Mouse (Mus musculus) intestine, embryonic 14.5 days (tissue): ENCODE measurements around the gene Rundc3a. TPM values are rescaled to one million over a fixed set of nuclear protein-coding genes. Genes with fewer than 3 reads are reported as not detected.
"Not testable (repeated sequence)": the region's sequence is repeated elsewhere in the genome, so short reads cannot be mapped to it uniquely, and the experiment has no call there.

Source experiments
- ATAC-seq: fragments of 200-750 bp; cut with Nextera tagmentation; replicated peaks from 2 replicates; pipeline ENCODE4 v1.8.0; 2017; ENCODE audit warnings: low read depth, moderate number of reproducible peaks, moderate TSS enrichment, moderate library complexity; ENCODE audit not compliant: low FRiP score, low TSS enrichment
- DNase-seq: peaks from one replicate; pipeline ENCODE4 v3.0.0-alpha.2; 2018; ENCODE audit warnings: low spot score
- H3K27ac ChIP-seq: fragments of 300-500 bp; sonication (generic); 2 replicates; pipeline ENCODE4 v1.5.1; 2014; ENCODE audit warnings: low read depth, mild to moderate bottlenecking, control low read depth
- H3K27me3 ChIP-seq: fragments of 300-500 bp; sonication (generic); replicated peaks from 2 replicates; pipeline ENCODE4 v1.6.1; 2014; ENCODE audit warnings: low read length, control low read depth; ENCODE audit not compliant: control insufficient read depth, insufficient read depth
- H3K36me3 ChIP-seq: fragments of 300-500 bp; sonication (generic); 2 replicates; pipeline ENCODE4 v1.6.1; 2014; ENCODE audit warnings: low read length, control low read depth; ENCODE audit not compliant: control insufficient read depth, insufficient read depth
- H3K4me1 ChIP-seq: fragments of 300-500 bp; sonication (generic); replicated peaks from 2 replicates; pipeline ENCODE4 v1.6.1; 2014; ENCODE audit warnings: low read length, control low read depth, mixed read lengths; ENCODE audit not compliant: control insufficient read depth, insufficient read depth
- H3K4me2 ChIP-seq: fragments of 300-500 bp; sonication (generic); 2 replicates; pipeline ENCODE4 v1.6.1; 2014; ENCODE audit warnings: low read length
- H3K4me3 ChIP-seq: fragments of 300-500 bp; sonication (generic); 2 replicates; pipeline ENCODE4 v1.5.1; 2014; ENCODE audit warnings: low read depth, low read length, control low read depth, mixed read lengths
- H3K9ac ChIP-seq: fragments of 300-500 bp; sonication (generic); 2 replicates; pipeline ENCODE4 v1.6.1; 2014; ENCODE audit warnings: mild to moderate bottlenecking, low read length
- H3K9me3 ChIP-seq: fragments of 300-500 bp; sonication (generic); 2 replicates; pipeline ENCODE4 v1.6.1; 2016; ENCODE audit warnings: low read length, control low read depth; ENCODE audit not compliant: control insufficient read depth
- WGBS: fragments of 180-500 bp; shearing (Covaris S2); extraction: QIAGEN DNeasy Blood & Tissue Kit; methylation state at CpG from one replicate; pipeline ENCODE4 v1.1.7; 2014; 5-methylcytosine and 5-hydroxymethylcytosine counted together
- polyA plus RNA-seq: library from polyadenylated mRNA; unstranded; fragments of >200 nt; fragmentation: Nextera tagmentation; extraction: Ambion mirVana; gene quantifications from 2 replicates; pipeline ENCODE4 v1.2.1, GENCODE M21; 2014

The Rundc3a gene
- polyA plus RNA-seq, 1 experiment from 2014 or later: 10.0 TPM

DNA sequence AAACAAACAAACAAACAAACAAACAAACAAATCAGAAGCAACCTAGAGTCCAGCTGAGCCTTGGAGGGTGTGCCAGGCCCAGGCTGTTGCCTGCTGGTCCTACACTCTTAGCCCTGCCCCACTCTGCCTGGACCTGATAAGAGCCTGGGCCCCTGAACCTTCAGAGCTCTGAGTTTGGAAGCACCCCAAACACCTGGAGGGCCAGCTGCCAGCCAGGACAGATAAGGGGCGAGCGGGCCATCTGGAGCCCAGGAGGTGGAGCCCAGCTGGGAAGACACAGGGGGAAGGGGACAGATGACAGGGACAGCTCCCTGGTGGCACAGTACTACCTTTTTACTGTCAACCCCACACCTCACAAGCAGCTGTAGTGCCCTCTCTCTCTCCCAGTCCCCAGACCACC, 29.6 kb upstream of the Rundc3a start:
- 54% methylated on average over 2 of the region's 2 CpGs for WGBS
- ATAC-seq (no peak), DNase-seq (no peak)

DNA sequence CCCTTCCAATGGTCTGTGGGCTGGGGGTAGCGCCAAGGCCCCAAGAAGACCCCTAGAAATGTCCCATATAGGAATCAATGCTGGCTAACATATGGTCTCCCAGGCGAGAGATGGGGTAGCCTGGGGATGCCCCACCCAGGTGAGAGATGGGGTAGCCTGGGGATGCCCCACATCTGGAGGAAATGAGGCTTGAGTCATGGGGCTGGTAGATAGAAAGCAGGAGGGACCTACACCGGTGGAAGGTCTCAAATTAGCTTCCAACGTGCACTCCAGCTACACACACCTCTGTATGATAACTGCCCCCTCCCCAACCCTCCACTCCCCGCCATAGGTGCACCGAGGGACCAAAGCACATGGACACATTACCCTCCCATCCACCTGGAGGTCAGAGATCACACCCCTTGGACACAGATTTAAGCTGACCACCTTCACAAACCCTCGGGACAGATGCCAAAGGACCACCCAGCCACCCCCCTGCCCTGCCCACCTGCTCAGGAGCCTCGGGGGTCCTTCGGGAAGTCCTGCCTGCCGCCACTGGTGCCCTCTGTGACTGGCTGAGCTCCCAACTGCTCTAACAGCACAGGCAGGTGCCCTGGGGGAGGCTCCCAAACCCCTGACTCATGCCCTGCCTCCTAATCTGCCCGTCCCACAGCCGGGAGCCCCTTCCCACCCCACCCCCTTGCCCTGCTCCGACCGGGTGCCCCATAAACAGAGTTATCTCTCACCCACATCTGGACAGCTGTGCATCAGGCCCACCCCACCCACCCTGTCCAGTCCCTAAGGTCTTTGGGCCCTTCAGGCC, 28.4 kb upstream of the Rundc3a start:
- Histone ChIP-seq H3K36me3 (no peaks in the 10 kb centered on the region), H3K4me3 (no peak overlapping the region), H3K9ac (no peak overlapping the region), H3K4me2 (no peak overlapping the region), H3K27ac (no peak overlapping the region), H3K9me3 (no peaks in the 10 kb centered on the region), H3K4me1 (no peaks in the 10 kb centered on the region), H3K27me3 (no peaks in the 10 kb centered on the region)
- 75% methylated on average over 14 of the region's 14 CpGs for WGBS
- ATAC-seq (no peak), DNase-seq (no peak)

More for the DNA sequence above, 29.6 kb upstream of the Rundc3a start:
- no peak overlapping the region for H3K4me3 ChIP-seq
- H3K27ac ChIP-seq: no peak overlapping the region
- no peak overlapping the region for H3K4me2 ChIP-seq
- no peak overlapping the region for H3K9ac ChIP-seq
- no peaks in the 10 kb centered on the region for H3K9me3 ChIP-seq
- no peaks in the 10 kb centered on the region for H3K4me1 ChIP-seq
- no peaks in the 10 kb centered on the region for H3K27me3 ChIP-seq
- H3K36me3 ChIP-seq: no peaks in the 10 kb centered on the region

DNA sequence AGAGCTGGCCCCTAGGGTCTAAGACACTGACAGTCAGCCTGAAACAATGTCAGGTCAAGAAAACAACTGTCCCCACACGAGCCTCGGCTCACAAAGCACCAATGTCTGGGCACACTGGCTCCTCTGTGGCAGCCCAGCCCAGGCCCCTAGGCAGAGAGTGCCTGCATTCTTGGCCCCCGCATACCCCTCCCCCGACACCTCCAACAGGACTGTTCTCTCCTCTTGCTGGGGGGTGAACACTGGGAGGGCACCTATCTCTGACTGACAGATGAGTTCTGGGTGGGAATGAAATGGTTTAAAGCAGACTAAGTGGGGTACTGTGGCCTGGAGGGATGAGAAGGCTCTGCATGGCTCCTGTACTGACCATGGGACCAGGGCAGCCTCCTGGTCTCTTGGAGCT, 27.5 kb upstream of the Rundc3a start:
- H3K9me3 ChIP-seq: no peaks in the 10 kb centered on the region
- WGBS: 41% methylated on average over 4 of the region's 4 CpGs
- no peak for DNase-seq
- H3K27me3 ChIP-seq: no peaks in the 10 kb centered on the region
- no peak overlapping the region for H3K27ac ChIP-seq
- no peak overlapping the region for H3K9ac ChIP-seq
- ATAC-seq: no peak
- H3K4me1 ChIP-seq: no peaks in the 10 kb centered on the region
- H3K36me3 ChIP-seq: no peaks in the 10 kb centered on the region
- H3K4me2 ChIP-seq: no peak overlapping the region
- H3K4me3 ChIP-seq: no peak overlapping the region

DNA sequence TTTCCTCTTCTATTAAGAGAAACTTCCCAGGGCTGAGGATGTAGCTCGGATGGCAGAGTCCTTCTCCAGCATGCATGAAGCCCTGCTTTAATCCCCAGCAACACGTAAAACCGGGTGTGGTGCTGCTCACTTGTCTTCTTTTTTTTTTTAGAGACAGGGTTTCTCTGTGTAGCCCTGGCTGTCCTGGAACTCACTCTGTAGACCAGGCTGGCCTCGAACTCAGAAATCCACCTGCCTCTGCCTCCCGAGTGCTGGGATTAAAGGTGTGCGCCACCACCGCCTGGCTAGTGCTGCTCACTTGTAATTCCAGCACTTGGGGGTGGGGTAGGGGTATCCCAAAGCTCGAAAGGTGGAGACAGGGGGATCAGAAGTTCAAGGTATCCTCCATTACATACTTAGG, 27.1 kb upstream of the Rundc3a start, which contains the start of gene Slc4a1:
Slc4a1 (minus strand) TSS at position 101 of the 400 bp plus-strand sequence.
- not testable (repeated sequence) for H3K9ac ChIP-seq, H3K4me2 ChIP-seq

DNA sequence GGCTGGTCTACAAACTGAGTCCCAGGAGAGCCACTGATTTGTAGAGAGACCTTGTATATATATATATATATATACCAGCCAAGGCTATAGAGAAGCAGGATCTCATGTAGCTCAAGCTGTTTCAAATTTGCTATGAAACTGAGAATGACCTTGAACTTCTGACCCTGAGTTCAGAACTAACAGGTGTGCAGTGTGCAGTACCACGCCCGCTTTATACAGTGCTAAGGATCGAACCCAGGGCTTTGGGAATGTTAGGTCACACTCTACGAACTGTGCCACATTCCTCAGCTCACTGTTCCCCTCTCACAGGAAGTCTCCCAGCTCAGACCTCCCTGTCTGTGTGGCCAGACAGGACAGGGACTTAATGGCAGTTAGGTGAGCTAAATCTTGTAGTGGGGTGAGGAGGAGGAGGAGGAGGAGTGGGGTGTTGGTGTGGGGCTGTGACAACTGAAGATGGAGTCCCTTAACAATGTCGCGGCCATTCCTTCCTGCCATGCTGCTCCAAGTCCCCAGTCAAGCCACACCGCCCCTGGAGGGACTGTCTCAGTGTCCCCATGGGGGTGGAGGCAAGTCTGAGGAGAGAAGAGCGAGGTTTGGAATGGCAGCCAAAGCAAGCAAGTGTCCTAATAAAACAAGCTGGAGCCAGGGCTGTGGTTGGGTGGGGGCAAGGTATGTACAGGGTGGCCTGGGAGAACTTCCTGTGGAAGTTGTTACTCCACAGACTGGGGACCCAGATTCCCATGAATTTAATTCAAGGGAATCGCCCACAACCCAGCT, 25.5 kb upstream of the Rundc3a start:
- Histone ChIP-seq H3K27ac (no peak overlapping the region), H3K9me3 (no peaks in the 10 kb centered on the region), H3K4me1 (no peaks in the 10 kb centered on the region), H3K4me3 (no peak overlapping the region), H3K9ac (no peak overlapping the region), H3K4me2 (no peak overlapping the region), H3K27me3 (no peaks in the 10 kb centered on the region), H3K36me3 (no peaks in the 10 kb centered on the region)
- no peak for DNase-seq
- ATAC-seq: no peak
- 76% methylated on average over 9 of the region's 9 CpGs for WGBS

More for the DNA sequence above, 27.1 kb upstream of the Rundc3a start, which contains the start of gene Slc4a1:
- H3K4me3 ChIP-seq, H3K4me1 ChIP-seq, H3K27ac ChIP-seq, H3K27me3 ChIP-seq, H3K9me3 ChIP-seq, H3K36me3 ChIP-seq, ATAC-seq, DNase-seq: not testable (repeated sequence)
- WGBS: 82% methylated on average over 8 of the region's 8 CpGs

GRCm38 (mm10) chr11:102368347-102368746, 24.9 kb upstream of the Rundc3a start:
- H3K27ac ChIP-seq: no peak overlapping the region
- H3K9me3 ChIP-seq: no peaks in the 10 kb centered on the region
- no peaks in the 10 kb centered on the region for H3K36me3 ChIP-seq
- H3K4me2 ChIP-seq: no peak overlapping the region
- H3K4me3 ChIP-seq: no peak overlapping the region
- WGBS: 71% methylated on average over 5 of the region's 5 CpGs
- H3K4me1 ChIP-seq: no peaks in the 10 kb centered on the region
- no peaks in the 10 kb centered on the region for H3K27me3 ChIP-seq
- no peak for DNase-seq
- no peak for ATAC-seq
- H3K9ac ChIP-seq: no peak overlapping the region

- Histone ChIP-seq H3K27ac (no peak overlapping the region), H3K9ac (no peak overlapping the region), H3K4me2 (no peak overlapping the region), H3K4me1 (no peaks in the 10 kb centered on the region), H3K36me3 (no peaks in the 10 kb centered on the region), H3K4me3 (no peak overlapping the region), H3K27me3 (no peaks in the 10 kb centered on the region), H3K9me3 (no peaks in the 10 kb centered on the region)
- 72% methylated on average over 4 of the region's 4 CpGs for WGBS
- DNase-seq: no peak
- ATAC-seq: no peak
Measured at GRCm38 (mm10) chr11:102369263-102369662, 23.9 kb upstream of the Rundc3a start.

DNA sequence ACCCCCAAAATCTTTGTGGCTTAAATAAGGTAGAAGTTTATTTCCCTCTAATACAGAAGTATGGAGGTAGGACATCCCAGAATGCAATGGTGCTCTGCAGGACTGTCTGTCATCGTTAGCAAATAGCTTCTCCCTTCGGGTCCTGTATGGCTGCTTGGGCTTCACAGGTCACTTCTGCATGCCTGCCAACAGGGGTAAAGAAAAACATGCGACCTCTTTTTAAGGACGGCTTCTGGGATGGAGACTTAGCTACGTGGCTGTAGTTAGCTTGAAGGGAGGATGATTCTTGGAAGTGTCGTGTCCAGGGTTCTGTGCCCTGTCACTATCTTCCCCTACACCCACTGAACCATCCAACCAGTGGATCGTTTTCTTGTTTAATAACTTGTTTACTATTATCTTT, 22.9 kb upstream of the Rundc3a start:
- Histone ChIP-seq H3K4me2 (no peak overlapping the region), H3K36me3 (no peaks in the 10 kb centered on the region), H3K9ac (no peak overlapping the region), H3K4me3 (no peak overlapping the region), H3K9me3 (no peaks in the 10 kb centered on the region), H3K27ac (no peak overlapping the region), H3K27me3 (no peaks in the 10 kb centered on the region), H3K4me1 (0 out of 2 replicates have a peak, but pooled peaks cover 3% of the 10 kb centered on the region)
- ATAC-seq (no peak), DNase-seq (no peak)
- WGBS: 43% methylated on average over 7 of the region's 7 CpGs
